Mouse (Mus musculus): ENCODE measurements around the gene Anks6. TPM values are rescaled to one million over a fixed set of nuclear protein-coding genes. Genes with fewer than 3 reads are reported as not detected.

Anks6 gene
- total and polyA plus RNA-seq, 2 experiments, result 0.40 to 0.46 TPM

DNA sequence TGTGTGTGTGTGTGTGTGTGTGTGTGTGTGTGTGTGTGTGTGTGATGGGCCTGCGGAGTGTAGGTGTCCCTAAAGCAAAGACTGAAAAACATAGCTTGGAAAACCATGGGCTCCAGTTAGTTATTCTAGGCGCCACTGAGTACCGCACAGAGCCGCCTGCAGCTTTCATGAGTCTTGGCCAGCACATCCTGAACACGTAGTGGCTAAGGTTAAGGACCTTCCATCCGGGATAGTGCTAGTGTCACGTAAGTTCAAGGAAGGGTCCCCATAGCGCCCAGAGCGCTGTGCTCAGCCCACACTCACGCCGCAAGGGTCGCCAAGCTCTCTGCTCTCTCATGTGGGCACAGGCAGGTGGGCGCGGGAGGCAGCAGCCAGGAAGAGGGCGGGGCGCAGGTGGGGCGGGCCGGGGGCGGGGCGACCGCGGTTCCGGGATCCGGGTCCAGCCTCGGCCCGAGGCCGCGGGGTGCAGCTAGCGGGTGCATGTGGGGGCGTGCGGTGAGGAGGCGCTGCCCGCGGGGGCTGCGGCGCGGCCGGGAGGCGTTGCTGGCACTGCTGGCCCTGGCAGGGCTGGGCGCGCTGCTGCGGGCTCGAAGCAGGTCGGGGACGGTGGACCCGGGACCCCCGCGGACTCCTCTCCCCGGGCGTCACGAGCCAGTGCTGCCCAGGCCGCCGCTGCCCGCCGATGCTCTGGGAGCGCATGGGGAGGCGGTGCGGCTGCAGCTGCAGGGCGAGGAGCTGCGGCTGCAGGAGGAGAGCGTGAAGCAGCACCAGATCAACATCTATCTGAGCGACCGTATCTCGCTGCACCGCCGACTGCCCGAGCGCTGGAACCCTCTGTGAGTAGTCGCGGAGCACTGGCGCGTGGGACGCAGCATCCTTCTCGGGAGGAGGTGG lies 34.5 kb upstream of the Anks6 start, which contains the start of gene Galnt12:
Gene Galnt12, plus strand, starts transcription at position 417 of the 894 bp plus-strand sequence.
- peak; percentile 4 for DNase-seq (ENCODE audit: extremely low read depth, low read depth, low spot score)
- no peaks in the 10 kb centered on the region for H3K79me2 ChIP-seq (ENCODE audit: control insufficient read depth, insufficient read depth, low read length)
- H3K27me3 ChIP-seq (ENCODE audit: control insufficient read depth, insufficient read depth, low read length), result peaks cover 12% of the 10 kb centered on the region
- H3K27ac ChIP-seq (replicated peaks; ENCODE audit: insufficient read depth, low read depth, low read length), result no peak within 1 kb of the TSS
- H3K4me1 ChIP-seq (ENCODE audit: control insufficient read depth, insufficient read depth, low read length), result peaks cover 2% of the 10 kb centered on the region; the same call in 1 of the 2 replicates
- peak within 1 kb of the TSS; percentile 40 for H3K9ac ChIP-seq (ENCODE audit: low read depth, low read length)
- H3K36me3 ChIP-seq (ENCODE audit: control insufficient read depth, insufficient read depth, low read length), result no peaks in the 10 kb centered on the region
- TF ChIP-seq POLR2A (IDR thresholded peaks at IDR 0.05; ENCODE audit: extremely low read depth, insufficient read depth, low read length), result no peak
- TF ChIP-seq CTCF (IDR thresholded peaks at IDR 0.05; ENCODE audit: low read depth, low read length), result no peak
- peak within 1 kb of the TSS; percentile 60 for H3K4me3 ChIP-seq (ENCODE audit: insufficient read depth, low read depth, low read length)
- WGBS, result 3% methylated on average over 72 of the region's 74 CpGs

DNA sequence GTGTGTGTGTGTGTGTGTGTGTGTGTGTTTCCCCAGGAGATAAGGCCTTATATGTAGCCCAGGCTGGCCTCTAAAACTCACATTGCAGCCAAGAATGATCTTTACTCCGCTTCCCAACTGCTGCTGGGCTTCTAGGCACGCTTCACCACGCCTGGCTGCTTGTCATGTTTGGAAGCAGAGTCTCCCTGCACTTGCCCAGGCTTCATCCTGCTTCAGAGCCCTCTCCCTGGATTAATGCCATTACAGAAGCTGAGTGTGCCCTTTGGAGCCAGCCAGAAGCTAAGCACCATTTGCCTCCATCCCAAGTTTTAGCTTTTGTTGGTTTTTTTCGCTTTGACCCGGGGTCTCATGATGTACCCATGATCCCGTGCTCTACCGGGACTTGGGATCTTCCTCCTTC lies 31.4 kb upstream of the Anks6 start:
- TF ChIP-seq POLR2A (IDR thresholded peaks at IDR 0.05; ENCODE audit: extremely low read depth, insufficient read depth, low read length) (no peak), CTCF (IDR thresholded peaks at IDR 0.05; ENCODE audit: low read depth, low read length) (no peak)
- WGBS, result 93% methylated on average over 7 of the region's 7 CpGs
- Histone ChIP-seq H3K4me3 (ENCODE audit: insufficient read depth, low read depth, low read length) (no peak overlapping the region), H3K27ac (replicated peaks; ENCODE audit: insufficient read depth, low read depth, low read length) (no peak overlapping the region), H3K36me3 (ENCODE audit: control insufficient read depth, insufficient read depth, low read length) (no peaks in the 10 kb centered on the region), H3K9ac (ENCODE audit: low read depth, low read length) (no peak overlapping the region), H3K27me3 (ENCODE audit: control insufficient read depth, insufficient read depth, low read length) (peaks cover 12% of the 10 kb centered on the region), H3K4me1 (ENCODE audit: control insufficient read depth, insufficient read depth, low read length) (peaks cover 2% of the 10 kb centered on the region; the same call in 1 of the 2 replicates), H3K79me2 (ENCODE audit: control insufficient read depth, insufficient read depth, low read length) (no peaks in the 10 kb centered on the region)
- no peak for DNase-seq (ENCODE audit: extremely low read depth, low read depth, low spot score)

- Histone ChIP-seq H3K4me1 (ENCODE audit: control insufficient read depth, insufficient read depth, low read length) (no peaks in the 10 kb centered on the region), H3K36me3 (ENCODE audit: control insufficient read depth, insufficient read depth, low read length) (no peaks in the 10 kb centered on the region), H3K27me3 (ENCODE audit: control insufficient read depth, insufficient read depth, low read length) (no peaks in the 10 kb centered on the region), H3K79me2 (ENCODE audit: control insufficient read depth, insufficient read depth, low read length) (no peaks in the 10 kb centered on the region), H3K4me3 (ENCODE audit: insufficient read depth, low read depth, low read length) (no peak overlapping the region), H3K9ac (ENCODE audit: low read depth, low read length) (no peak overlapping the region), H3K27ac (replicated peaks; ENCODE audit: insufficient read depth, low read depth, low read length) (no peak overlapping the region)
- no peak for TF ChIP-seq CTCF (IDR thresholded peaks at IDR 0.05; ENCODE audit: low read depth, low read length)
- no peak for TF ChIP-seq POLR2A (IDR thresholded peaks at IDR 0.05; ENCODE audit: extremely low read depth, insufficient read depth, low read length)
- WGBS, result 87% methylated on average over 7 of the region's 7 CpGs
- no peak for DNase-seq (ENCODE audit: extremely low read depth, low read depth, low spot score)
Observed at GRCm38 (mm10) chr4:47083824-47084223, 26.6 kb upstream of the Anks6 start.

DNA sequence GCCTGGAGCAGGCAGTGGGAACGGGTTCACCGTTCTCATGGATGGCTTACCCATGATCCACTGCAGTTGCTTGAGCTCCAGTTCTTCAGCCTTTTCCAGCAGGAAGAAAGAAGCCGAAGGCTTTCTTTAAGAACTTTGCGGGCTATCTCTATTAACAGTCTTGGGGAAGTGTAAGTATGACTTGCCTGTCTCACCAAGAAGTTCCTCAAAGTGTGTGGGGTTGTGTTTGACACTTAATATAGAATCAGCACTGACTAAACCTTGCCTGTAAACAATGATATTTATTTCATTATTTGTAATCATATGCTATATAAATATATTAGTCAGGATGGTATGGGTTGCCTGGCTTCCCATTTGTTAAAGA lies 23.4 kb upstream of the Anks6 start:
- TF ChIP-seq CTCF (IDR thresholded peaks at IDR 0.05; ENCODE audit: low read depth, low read length) (no peak), POLR2A (IDR thresholded peaks at IDR 0.05; ENCODE audit: extremely low read depth, insufficient read depth, low read length) (no peak)
- no peaks in the 10 kb centered on the region for H3K36me3 ChIP-seq (ENCODE audit: control insufficient read depth, insufficient read depth, low read length)
- WGBS, result 88% methylated on average over 4 of the region's 4 CpGs
- no peaks in the 10 kb centered on the region for H3K4me1 ChIP-seq (ENCODE audit: control insufficient read depth, insufficient read depth, low read length)
- no peak overlapping the region for H3K9ac ChIP-seq (ENCODE audit: low read depth, low read length)
- DNase-seq (ENCODE audit: extremely low read depth, low read depth, low spot score), result no peak
- H3K27ac ChIP-seq (replicated peaks; ENCODE audit: insufficient read depth, low read depth, low read length), result no peak overlapping the region
- H3K27me3 ChIP-seq (ENCODE audit: control insufficient read depth, insufficient read depth, low read length), result no peaks in the 10 kb centered on the region
- H3K79me2 ChIP-seq (ENCODE audit: control insufficient read depth, insufficient read depth, low read length), result no peaks in the 10 kb centered on the region
- no peak overlapping the region for H3K4me3 ChIP-seq (ENCODE audit: insufficient read depth, low read depth, low read length)

GRCm38 (mm10) chr4:47079997-47080646 lies 22.9 kb upstream of the Anks6 start:
- H3K79me2 ChIP-seq (ENCODE audit: control insufficient read depth, insufficient read depth, low read length), result no peaks in the 10 kb centered on the region
- H3K27ac ChIP-seq (replicated peaks; ENCODE audit: insufficient read depth, low read depth, low read length), result no peak overlapping the region
- 86% methylated on average over 17 of the region's 17 CpGs for WGBS
- no peak overlapping the region for H3K9ac ChIP-seq (ENCODE audit: low read depth, low read length)
- H3K4me1 ChIP-seq (ENCODE audit: control insufficient read depth, insufficient read depth, low read length), result no peaks in the 10 kb centered on the region
- TF ChIP-seq CTCF (IDR thresholded peaks at IDR 0.05; ENCODE audit: low read depth, low read length) (no peak), POLR2A (IDR thresholded peaks at IDR 0.05; ENCODE audit: extremely low read depth, insufficient read depth, low read length) (no peak)
- H3K36me3 ChIP-seq (ENCODE audit: control insufficient read depth, insufficient read depth, low read length), result no peaks in the 10 kb centered on the region
- H3K27me3 ChIP-seq (ENCODE audit: control insufficient read depth, insufficient read depth, low read length), result no peaks in the 10 kb centered on the region
- no peak for DNase-seq (ENCODE audit: extremely low read depth, low read depth, low spot score)
- no peak overlapping the region for H3K4me3 ChIP-seq (ENCODE audit: insufficient read depth, low read depth, low read length)
